ENCODE assay signal across 8 mouse cellular contexts in the genomic region with DNA sequence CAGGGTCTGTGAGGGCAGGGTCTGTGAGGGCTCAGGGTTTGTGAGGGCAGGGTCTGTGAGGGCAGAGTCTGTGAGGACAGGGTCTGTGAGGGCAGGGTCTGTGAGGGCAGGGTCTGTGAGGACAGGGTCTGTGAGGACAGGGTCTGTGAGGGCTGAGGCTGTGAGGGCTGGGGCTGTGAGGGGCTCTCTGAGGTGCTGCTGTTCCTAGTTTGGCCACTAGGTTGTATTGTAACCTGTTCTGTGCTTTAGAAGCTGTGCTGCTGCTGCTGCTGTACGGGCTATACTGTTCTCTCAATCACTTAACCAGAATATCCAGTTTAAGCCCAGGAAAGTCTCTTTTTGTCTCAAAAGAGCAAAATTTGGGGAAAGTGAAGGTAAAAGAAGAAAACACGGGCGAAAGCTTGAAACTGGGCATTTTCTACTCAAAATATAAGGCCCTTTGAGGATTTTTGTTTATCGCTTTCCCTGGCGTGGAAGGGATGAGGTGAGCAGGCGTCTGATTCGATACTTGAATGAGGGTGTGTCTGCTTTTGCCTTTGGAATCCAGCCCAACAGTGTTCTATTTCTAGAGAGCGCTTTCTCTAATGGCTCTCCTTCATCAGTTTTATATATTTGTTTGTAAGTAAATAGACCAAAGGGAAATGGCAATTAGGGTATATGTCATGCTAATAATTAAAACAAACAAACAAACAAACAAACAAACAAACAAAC.
DNase-seq lines count a peak whose midpoint lies in the region; ATAC-seq lines count a peak whose summit lies in the region.

No protein-coding gene starts in this region.

- H3K27ac ChIP-seq in forebrain, embryonic 11.5 days (ENCODE audit: low read depth, low read length) = no peak overlapping the region
- H3K27ac ChIP-seq in midbrain, embryonic 10.5 days (replicated peaks) = peak overlapping the region; percentile 83

- peak; percentile 95 for ATAC-seq in frontal cortex, adult (ENCODE audit: low TSS enrichment)
- peak; percentile 93 for ATAC-seq in forebrain, embryonic 11.5 days (replicated peaks; ENCODE audit: low FRiP score)
- ATAC-seq in inflammation-experienced regulatory T-cells, adult 6 months = no peak

- no peak overlapping the region for H3K9ac ChIP-seq in forebrain, embryonic 11.5 days (ENCODE audit: low read length)

- no peak overlapping the region for H3K4me3 ChIP-seq in forebrain, embryonic 11.5 days (ENCODE audit: low read depth, low read length)
- no peak overlapping the region for H3K4me3 ChIP-seq in midbrain, embryonic 10.5 days

- no peaks in the 10 kb centered on the region for H3K9me3 ChIP-seq in forebrain, embryonic 11.5 days (ENCODE audit: control insufficient read depth, low read length)
- H3K9me3 ChIP-seq in midbrain, embryonic 10.5 days (replicated peaks) = no peaks in the 10 kb centered on the region

- no peaks in the 10 kb centered on the region for H3K36me3 ChIP-seq in forebrain, embryonic 11.5 days (ENCODE audit: control insufficient read depth, insufficient read depth, low read length)
- no peaks in the 10 kb centered on the region for H3K36me3 ChIP-seq in midbrain, embryonic 10.5 days

- H3K4me2 ChIP-seq in forebrain, embryonic 11.5 days (ENCODE audit: low read depth, low read length, severe bottlenecking) = no peak overlapping the region

- no peaks in the 10 kb centered on the region; the same call in 1 of the 2 replicates for H3K4me1 ChIP-seq in forebrain, embryonic 11.5 days (replicated peaks; ENCODE audit: control insufficient read depth, insufficient read depth, low read length)
- peaks cover 15% of the 10 kb centered on the region for H3K4me1 ChIP-seq in midbrain, embryonic 10.5 days

- WGBS in forebrain, embryonic 11.5 days = 39% methylated on average over 8 of the region's 8 CpGs
- 38% methylated on average over 8 of the region's 8 CpGs for WGBS in midbrain, embryonic 10.5 days

- DNase-seq in frontal cortex, postnatal 14 days (ENCODE audit: low spot score in 2 of 2) = no peak
- peak; percentile 90 for DNase-seq in R1 (ENCODE audit: low read depth, low spot score)
- peak; percentile 79 for DNase-seq in forebrain, embryonic 11.5 days (ENCODE audit: low spot score)
- peak; percentile 50 for DNase-seq in hindlimb bud, embryonic 11.5 days (ENCODE audit: extremely low spot score, low read depth, low spot score)
- peak; percentile 79 for DNase-seq in midbrain, embryonic 10.5 days (ENCODE audit: low spot score)
- DNase-seq in thymus, postnatal 25 days = peak; percentile 64

- H3K27me3 ChIP-seq in forebrain, embryonic 11.5 days (ENCODE audit: control insufficient read depth, insufficient read depth, low read length) = no peaks in the 10 kb centered on the region
- no peaks in the 10 kb centered on the region for H3K27me3 ChIP-seq in midbrain, embryonic 10.5 days (ENCODE audit: low read depth, poor library complexity, severe bottlenecking)

Comparison
In these comparisons a context has a peak if more than half of its experiments do, and no peak if none do; other contexts are left out.
1. DNase-seq: peak in R1 (single experiment), forebrain, embryonic 11.5 days (single experiment), hindlimb bud, embryonic 11.5 days (single experiment), midbrain, embryonic 10.5 days (single experiment) and thymus, postnatal 25 days (single experiment); none in frontal cortex, postnatal 14 days (0 of 2).